Comparison of ENCODE assay signal across 13 mouse cellular contexts in the genomic region with DNA sequence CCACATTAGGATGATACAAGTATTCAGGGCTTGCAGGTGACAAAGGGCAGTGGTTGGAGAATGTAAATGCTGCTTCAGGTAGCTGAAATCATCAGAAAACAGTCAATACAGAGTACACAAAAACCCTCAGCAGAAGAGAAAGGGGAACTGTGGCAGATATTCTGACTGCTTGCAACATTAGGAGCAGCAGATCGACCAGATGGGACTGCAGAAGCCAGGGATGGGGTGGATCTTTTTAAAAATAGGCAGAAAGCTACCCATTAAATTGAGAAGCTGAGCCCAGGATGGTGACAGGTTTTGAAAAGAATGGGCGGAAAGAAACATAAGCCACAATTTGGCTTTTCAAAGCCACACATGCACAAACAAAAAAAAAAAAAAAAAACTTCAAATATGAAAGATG.
DNase-seq lines count a peak whose midpoint lies in the region; ATAC-seq and TF ChIP-seq lines count a peak whose summit lies in the region.
"Had no signal": no experiment of that assay in that cellular context is flagged by ENCODE, and none has a peak within 500 bp of the region (broad histone marks: within the 10 kb centered on the region; RNA-seq: fewer than 3 reads in every experiment).

No protein-coding gene starts in this region.

- intact Hi-C loops in left cerebral cortex, postnatal 25 days (cut with DNase I), result no loop called here

- ATAC-seq in forebrain, postnatal 0 days, result peak; percentile 78
- ATAC-seq in kidney, embryonic 15.5 days (replicated peaks; ENCODE audit: low FRiP score), result no peak
- ATAC-seq: lung, postnatal 0 days had no signal

- H3K27me3 ChIP-seq in forebrain, postnatal 0 days (ENCODE audit: insufficient read depth, low read length), result no peaks in the 10 kb centered on the region
- H3K27me3 ChIP-seq in kidney, embryonic 15.5 days, result no peaks in the 10 kb centered on the region

- H3K4me2 ChIP-seq in forebrain, postnatal 0 days (ENCODE audit: low read depth), result no peak overlapping the region
- H3K4me2 ChIP-seq in kidney, embryonic 15.5 days, result no peak overlapping the region
- H3K4me2 ChIP-seq: midbrain, embryonic 11.5 days had no signal

- DNase-seq in left cerebral cortex, postnatal 25 days (ENCODE audit: low spot score in 2 of 2), result peak; percentile 5 to 46
- DNase-seq in left cerebral cortex, adult 18-20 months (ENCODE audit: low spot score in 2 of 2), result no peak
- peak; percentile 68 to 80 for DNase-seq in cerebellum, adult 18-20 months
- DNase-seq in forebrain, postnatal 0 days, result peak; percentile 67
- DNase-seq in right cerebral cortex, postnatal 4 days, result peak; percentile 13
- DNase-seq in adrenal gland, adult (ENCODE audit: inconsistent age in 2 of 2, low spot score in 1 of 2), result no peak
- DNase-seq: adrenal gland, postnatal 25 days; heart, postnatal 36 days; kidney, postnatal 36 days; thymus, postnatal 36 days had no signal

- peak overlapping the region; percentile 50; the same call in 1 of the 2 replicates for H3K27ac ChIP-seq in forebrain, postnatal 0 days (ENCODE audit: low read depth, low read length)
- no peak overlapping the region for H3K27ac ChIP-seq in kidney, embryonic 15.5 days

- no peaks in the 10 kb centered on the region for H3K9me3 ChIP-seq in forebrain, postnatal 0 days (ENCODE audit: low read length)
- no peaks in the 10 kb centered on the region for H3K9me3 ChIP-seq in kidney, embryonic 15.5 days (replicated peaks)

- no peak for TF ChIP-seq CTCF in forebrain, postnatal 0 days (IDR thresholded peaks at IDR 0.05; ENCODE audit: low read depth)

- no peak overlapping the region for H3K4me3 ChIP-seq in forebrain, postnatal 0 days (ENCODE audit: low read depth, low read length)
- no peak overlapping the region for H3K4me3 ChIP-seq in kidney, embryonic 15.5 days (replicated peaks)

- WGBS in forebrain, postnatal 0 days, result 26% methylated on average over 2 of the region's 2 CpGs
- WGBS in kidney, embryonic 15.5 days, result 78% methylated on average over 2 of the region's 2 CpGs

- no peaks in the 10 kb centered on the region for H3K36me3 ChIP-seq in forebrain, postnatal 0 days (ENCODE audit: insufficient read depth)
- no peaks in the 10 kb centered on the region for H3K36me3 ChIP-seq in kidney, embryonic 15.5 days

- H3K4me1 ChIP-seq in forebrain, postnatal 0 days (ENCODE audit: insufficient read depth), result no peaks in the 10 kb centered on the region
- no peaks in the 10 kb centered on the region for H3K4me1 ChIP-seq in kidney, embryonic 15.5 days

- no peak overlapping the region for H3K9ac ChIP-seq in forebrain, postnatal 0 days
- H3K9ac ChIP-seq in kidney, embryonic 15.5 days, result no peak overlapping the region

Comparison
In these comparisons a context has a peak if more than half of its experiments do, and no peak if none do; other contexts are left out.
1. DNase-seq: peak in left cerebral cortex, postnatal 25 days (2 of 2), cerebellum, adult 18-20 months (2 of 2), forebrain, postnatal 0 days (single experiment) and right cerebral cortex, postnatal 4 days (single experiment); none in left cerebral cortex, adult 18-20 months (0 of 2) and adrenal gland, adult (0 of 2).